Mouse (Mus musculus) erythroblast, embryonic 14.5 days (primary cell): Measurements from ENCODE around the gene Serpini1.

ENCODE experiments used
- GATA1 ChIP-seq: IDR thresholded peaks from 2 replicates; pipeline ENCODE4 v1.6.1; 2012; ENCODE audit warnings: low read length, inconsistent platforms, mixed read lengths
- TAL1 ChIP-seq: IDR thresholded peaks from 3 replicates; pipeline ENCODE4 v1.6.1; 2012; ENCODE audit warnings: low read length, inconsistent platforms, mixed read lengths

- TF ChIP-seq GATA1 (no peak), TAL1 (no peak)
Observed at GRCm38 (mm10) chr3:75531074-75531473, 26.3 kb upstream of the Serpini1 start.
